Mouse (Mus musculus): ENCODE results near the gene Vmn1r79.
"Not testable (repeated sequence)": the region's sequence is repeated elsewhere in the genome, so short reads cannot be mapped to it uniquely, and the experiment has no call there.

The Vmn1r79 gene

GRCm38 (mm10) chr7:12170979-12171378 lies at the start of gene Vmn1r79:
Gene Vmn1r79, plus strand, starts transcription at chr7:12171279.
- not testable (repeated sequence) for DNase-seq

- DNase-seq, result no peak
Measured at GRCm38 (mm10) chr7:12149957-12150356, 21.1 kb upstream of the Vmn1r79 start, which contains the start of gene Vmn1r78. Gene Vmn1r78, plus strand, starts transcription at chr7:12150257.

- not testable (repeated sequence) for DNase-seq
Measured at GRCm38 (mm10) chr7:12156463-12156862, 14.6 kb upstream of the Vmn1r79 start.

- DNase-seq, result not testable (repeated sequence)
Measured at GRCm38 (mm10) chr7:12172926-12173325, 1.8 kb downstream of the Vmn1r79 start.

- DNase-seq, result no peak
Measured at GRCm38 (mm10) chr7:12188986-12189385, 17.9 kb downstream of the Vmn1r79 start, which contains the start of gene Vmn1r80. Gene Vmn1r80, plus strand, starts transcription at chr7:12189286.

GRCm38 (mm10) chr7:12204141-12204540 lies 33.1 kb downstream of the Vmn1r79 start:
- DNase-seq, result no peak
